Mouse (Mus musculus): ENCODE results near the gene Fam219a.

DNA sequence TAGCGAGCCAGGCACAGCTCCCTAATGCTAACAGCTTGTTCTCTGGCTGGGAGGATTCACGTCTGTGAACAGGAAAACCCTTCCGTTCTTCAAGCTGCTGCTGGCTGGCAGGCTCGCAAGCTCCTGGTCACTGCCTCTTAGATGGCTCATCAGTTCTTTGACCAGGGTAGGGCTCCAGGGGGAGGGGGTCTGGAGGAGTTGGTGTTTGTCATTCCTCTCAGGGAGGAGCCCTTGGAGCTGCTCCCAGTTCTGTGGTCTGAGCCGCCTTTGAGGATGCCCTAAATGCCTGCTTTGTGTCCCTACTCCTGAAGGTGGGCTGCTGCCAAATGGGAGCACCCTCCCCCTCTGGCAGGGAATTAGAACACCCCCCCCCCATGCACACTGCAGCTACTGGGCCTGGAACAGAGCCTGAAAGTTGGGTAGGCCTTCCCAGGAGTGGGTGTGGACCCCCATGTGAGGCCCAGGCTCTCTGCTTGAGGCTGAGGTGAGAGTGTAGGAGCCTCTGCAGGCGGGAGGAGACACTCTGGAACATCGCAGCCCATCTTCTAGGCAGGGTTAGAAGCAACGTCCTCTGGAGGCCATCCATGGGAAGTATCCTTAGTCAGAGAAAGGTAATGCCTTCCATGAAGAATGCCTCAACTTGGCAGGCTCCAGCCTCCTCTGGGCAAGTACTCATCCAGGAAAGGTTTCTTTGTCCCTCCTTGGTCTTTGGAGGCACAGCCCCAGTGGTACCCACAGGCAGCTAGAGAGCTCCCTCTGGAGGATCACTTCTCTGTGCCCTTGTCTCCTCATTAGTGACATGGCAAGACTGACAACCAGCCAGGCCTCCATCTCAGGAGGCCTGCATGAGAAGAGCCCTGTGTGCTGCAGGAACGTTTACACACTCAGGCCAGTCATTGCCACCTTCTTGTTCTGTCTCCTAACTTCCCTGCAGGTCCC lies 46.6 kb upstream of the Fam219a start:
- no peak for TF ChIP-seq EP300 (IDR thresholded peaks at IDR 0.05; ENCODE audit: low read depth)
- peak; percentile 12; the same call in 1 of the 2 replicates for TF ChIP-seq CTCF (IDR thresholded peaks at IDR 0.05; ENCODE audit: low read depth)

Data from liver, postnatal 0 days (tissue).